Mouse (Mus musculus) heart, postnatal 25 days (tissue): Measurements from ENCODE around the gene Thsd7a. TPM values are rescaled to one million over a fixed set of nuclear protein-coding genes. Genes with fewer than 3 reads are reported as not detected.

Experiments
- DNase-seq: peaks from one replicate; pipeline ENCODE4 v3.0.0; 2022; ENCODE audit warnings: low spot score
- intact Hi-C: fragments of 180-260 bp; cut with DNase I; formaldehyde crosslinking; loops from one replicate; pipeline ENCODE4 v1.15.1; 2025
- total RNA-seq, 2 experiments: library from RNA; stranded (reverse); gene quantifications; 2 replicates each; pipeline ENCODE4 v1.2.3; 2021

Thsd7a gene
- total RNA-seq, 2 experiments from 2014 or later = 10.4 to 11.8 TPM

GRCm38 (mm10) chr6:12416976-12417375 is 332.2 kb downstream of the Thsd7a start:
- intact Hi-C loops = no loop called here
- DNase-seq = no peak

GRCm38 (mm10) chr6:12404441-12404840 is 344.8 kb downstream of the Thsd7a start:
- intact Hi-C loops = no loop called here
- DNase-seq = no peak

GRCm38 (mm10) chr6:12402996-12403395 is 346.2 kb downstream of the Thsd7a start:
- intact Hi-C loops = no loop called here
- DNase-seq = no peak

- intact Hi-C loops = loop anchor here (10.0 kb wide), 1 partner anchor 863 kb away; no protein-coding TSS in a partner anchor
- no peak for DNase-seq
Observed at GRCm38 (mm10) chr6:12397776-12398522, 351.3 kb downstream of the Thsd7a start.

GRCm38 (mm10) chr6:12393574-12394380 is 355.4 kb downstream of the Thsd7a start:
- no peak for DNase-seq
- intact Hi-C loops = loop anchor here (10.0 kb wide), 1 partner anchor 859 kb away; no protein-coding TSS in a partner anchor

GRCm38 (mm10) chr6:12386731-12387130 is 362.5 kb downstream of the Thsd7a start:
- intact Hi-C loops = no loop called here

GRCm38 (mm10) chr6:12385591-12385990 is 363.6 kb downstream of the Thsd7a start:
- intact Hi-C loops = no loop called here
- no peak for DNase-seq

More at GRCm38 (mm10) chr6:12386731-12387130, 362.5 kb downstream of the Thsd7a start:
- DNase-seq = no peak

- peak; percentile 11 for DNase-seq
- intact Hi-C loops = no loop called here
Observed at GRCm38 (mm10) chr6:12381136-12381778, 368.0 kb downstream of the Thsd7a start.

- intact Hi-C loops = no loop called here
- no peak for DNase-seq
Observed at GRCm38 (mm10) chr6:12380717-12381116, 368.5 kb downstream of the Thsd7a start.

GRCm38 (mm10) chr6:12358737-12359136 is 390.5 kb downstream of the Thsd7a start:
- intact Hi-C loops = no loop called here

GRCm38 (mm10) chr6:12353573-12353972 is 395.6 kb downstream of the Thsd7a start:
- intact Hi-C loops = loop anchor here (5.0 kb wide), 2 partner anchors 394 to 929 kb away; partner anchors contain the start of gene Thsd7a
- no peak for DNase-seq

More at GRCm38 (mm10) chr6:12358737-12359136, 390.5 kb downstream of the Thsd7a start:
- DNase-seq = no peak

GRCm38 (mm10) chr6:12352165-12352719 is 397.0 kb downstream of the Thsd7a start:
- DNase-seq = no peak
- intact Hi-C loops = loop anchor here (5.0 kb wide), 2 partner anchors 395 to 930 kb away; partner anchors contain the start of gene Thsd7a

GRCm38 (mm10) chr6:12350753-12351152 is 398.5 kb downstream of the Thsd7a start:
- intact Hi-C loops = loop anchor here (1.0 to 5.0 kb wide), 3 partner anchors 397 to 932 kb away; partner anchors contain the start of gene Thsd7a
- no peak for DNase-seq

GRCm38 (mm10) chr6:12349105-12349759 is 400.0 kb downstream of the Thsd7a start:
- no peak for DNase-seq
- intact Hi-C loops = no loop called here

- no peak for DNase-seq
- intact Hi-C loops = no loop called here
Observed at GRCm38 (mm10) chr6:12348667-12349066, 400.5 kb downstream of the Thsd7a start.

- DNase-seq = no peak
- intact Hi-C loops = no loop called here
Observed at GRCm38 (mm10) chr6:12336590-12337584, 412.3 kb downstream of the Thsd7a start.

GRCm38 (mm10) chr6:12315070-12315909 is 433.9 kb downstream of the Thsd7a start:
- intact Hi-C loops = loop anchor here (5.0 to 10.0 kb wide), 2 partner anchors 840 to 957 kb away; no protein-coding TSS in a partner anchor

More at GRCm38 (mm10) chr6:12315070-12315909, 433.9 kb downstream of the Thsd7a start:
- no peak for DNase-seq
